Mouse (Mus musculus) embryonic facial prominence, embryonic 11.5 days (tissue): ENCODE measurements at regions not wholly inside any gene's neighbourhood (a gene's known extent, or its start where the extent isn't known, plus 50 kb on each side); places are given as distances from the start of the nearest gene placed in this dataset.

Source experiments
- ATAC-seq: fragments of 200-750 bp; cut with Nextera tagmentation; replicated peaks from 2 replicates; pipeline ENCODE4 v1.8.0; 2017; ENCODE audit warnings: low read depth; ENCODE audit not compliant: insufficient number of reproducible peaks, low FRiP score, low TSS enrichment
- DNase-seq: peaks from one replicate; pipeline ENCODE4 v3.0.0-alpha.2; 2015; ENCODE audit warnings: low spot score
- H3K27ac ChIP-seq: fragments of 300-500 bp; sonication (generic); replicated peaks from 2 replicates; pipeline ENCODE4 v1.5.1; 2014; ENCODE audit warnings: mild to moderate bottlenecking, low read depth, low read length, control low read depth
- H3K27me3 ChIP-seq: fragments of 300-500 bp; sonication (generic); 2 replicates; pipeline ENCODE4 v1.6.1; 2014; ENCODE audit warnings: mild to moderate bottlenecking, low read length, moderate library complexity, mixed read lengths; ENCODE audit not compliant: control insufficient read depth, insufficient read depth
- H3K36me3 ChIP-seq: fragments of 300-500 bp; sonication (generic); replicated peaks from 2 replicates; pipeline ENCODE4 v1.6.1; 2014; ENCODE audit warnings: low read depth, mild to moderate bottlenecking, low read length, moderate library complexity, mixed read lengths; ENCODE audit not compliant: control insufficient read depth, insufficient read depth
- H3K4me1 ChIP-seq: fragments of 300-500 bp; sonication (generic); 2 replicates; pipeline ENCODE4 v1.6.1; 2014; ENCODE audit warnings: low read length, mixed read lengths; ENCODE audit not compliant: control insufficient read depth, insufficient read depth
- H3K4me2 ChIP-seq: fragments of 300-500 bp; sonication (generic); 2 replicates; pipeline ENCODE4 v1.6.1; 2014; ENCODE audit warnings: low read depth, mild to moderate bottlenecking, control low read depth, low read length, moderate library complexity
- H3K4me3 ChIP-seq: fragments of 300-500 bp; sonication (generic); 2 replicates; pipeline ENCODE4 v1.5.1; 2014; ENCODE audit warnings: low read depth, low read length, control low read depth
- H3K9ac ChIP-seq: fragments of 300-500 bp; sonication (generic); replicated peaks from 2 replicates; pipeline ENCODE4 v1.6.1; 2014; ENCODE audit warnings: mild to moderate bottlenecking, control low read depth, low read length
- H3K9me3 ChIP-seq: fragments of 300-500 bp; sonication (generic); replicated peaks from 2 replicates; pipeline ENCODE4 v1.6.1; 2016; ENCODE audit warnings: mild to moderate bottlenecking, low read length, inconsistent platforms, mixed read lengths; ENCODE audit not compliant: control insufficient read depth
- WGBS: fragments of 180-500 bp; shearing (Covaris S2); extraction: QIAGEN DNeasy Blood & Tissue Kit; methylation state at CpG from one replicate; pipeline ENCODE4 v1.1.7; 2014; 5-methylcytosine and 5-hydroxymethylcytosine counted together

- peak overlapping the region; percentile 19 for H3K4me3 ChIP-seq
- peak overlapping the region; percentile 50 for H3K9ac ChIP-seq
- H3K9me3 ChIP-seq = no peaks in the 10 kb centered on the region
- DNase-seq = peak; percentile 55
- peak overlapping the region; percentile 50 for H3K4me2 ChIP-seq
- no peak for ATAC-seq
- peaks cover 3% of the 10 kb centered on the region for H3K4me1 ChIP-seq
- H3K36me3 ChIP-seq = no peaks in the 10 kb centered on the region
- WGBS = 9% methylated on average over 21 of the region's 21 CpGs
- H3K27ac ChIP-seq = peak overlapping the region; percentile 54
- H3K27me3 ChIP-seq = no peaks in the 10 kb centered on the region
These were observed 114.2 kb upstream of the Ccnd2 start for GRCm38 (mm10) chr6:127265901-127266812.

- Histone ChIP-seq H3K4me1 (peaks cover 3% of the 10 kb centered on the region), H3K4me2 (no peak overlapping the region; the same call in 1 of the 2 replicates), H3K36me3 (no peaks in the 10 kb centered on the region), H3K9me3 (no peaks in the 10 kb centered on the region), H3K9ac (no peak overlapping the region), H3K4me3 (peak overlapping the region; percentile 19; the same call in 1 of the 2 replicates), H3K27me3 (no peaks in the 10 kb centered on the region), H3K27ac (no peak overlapping the region)
- ATAC-seq (no peak), DNase-seq (peak; percentile 52)
- WGBS = 39% methylated on average over 10 of the region's 10 CpGs
These were observed 114.8 kb upstream of the Ccnd2 start for GRCm38 (mm10) chr6:127266813-127267165.

GRCm38 (mm10) chr6:127269021-127269420, 117.0 kb upstream of the Ccnd2 start:
- H3K27me3 ChIP-seq = no peaks in the 10 kb centered on the region
- ATAC-seq = no peak
- 69% methylated on average over 4 of the region's 4 CpGs for WGBS

GRCm38 (mm10) chr6:127269525-127270044, 117.6 kb upstream of the Ccnd2 start:
- Histone ChIP-seq H3K36me3 (no peaks in the 10 kb centered on the region), H3K9me3 (no peaks in the 10 kb centered on the region), H3K4me1 (peaks cover 3% of the 10 kb centered on the region), H3K4me2 (no peak overlapping the region), H3K27ac (no peak overlapping the region), H3K27me3 (no peaks in the 10 kb centered on the region), H3K9ac (no peak overlapping the region), H3K4me3 (no peak overlapping the region)
- WGBS = 68% methylated on average over 7 of the region's 7 CpGs
- ATAC-seq = no peak
- no peak for DNase-seq

More at GRCm38 (mm10) chr6:127269021-127269420, 117.0 kb upstream of the Ccnd2 start:
- no peak overlapping the region for H3K27ac ChIP-seq
- no peak overlapping the region for H3K4me2 ChIP-seq
- H3K4me1 ChIP-seq = peaks cover 3% of the 10 kb centered on the region
- no peak overlapping the region for H3K9ac ChIP-seq
- no peak for DNase-seq
- H3K9me3 ChIP-seq = no peaks in the 10 kb centered on the region
- no peaks in the 10 kb centered on the region for H3K36me3 ChIP-seq
- H3K4me3 ChIP-seq = no peak overlapping the region

GRCm38 (mm10) chr6:127270774-127271173, 118.8 kb upstream of the Ccnd2 start:
- no peak for ATAC-seq
- WGBS = 88% methylated on average over 9 of the region's 9 CpGs
- no peak overlapping the region for H3K27ac ChIP-seq

GRCm38 (mm10) chr6:127271418-127271817, 119.4 kb upstream of the Ccnd2 start:
- H3K4me3 ChIP-seq = no peak overlapping the region
- 97% methylated on average over 3 of the region's 3 CpGs for WGBS
- H3K36me3 ChIP-seq = no peaks in the 10 kb centered on the region
- DNase-seq (no peak), ATAC-seq (no peak)
- H3K9ac ChIP-seq = no peak overlapping the region
- H3K4me1 ChIP-seq = peaks cover 2% of the 10 kb centered on the region
- H3K9me3 ChIP-seq = no peaks in the 10 kb centered on the region
- no peak overlapping the region for H3K27ac ChIP-seq
- no peaks in the 10 kb centered on the region for H3K27me3 ChIP-seq
- no peak overlapping the region for H3K4me2 ChIP-seq

More at GRCm38 (mm10) chr6:127270774-127271173, 118.8 kb upstream of the Ccnd2 start:
- Histone ChIP-seq H3K9me3 (no peaks in the 10 kb centered on the region), H3K27me3 (no peaks in the 10 kb centered on the region), H3K4me2 (no peak overlapping the region), H3K9ac (no peak overlapping the region), H3K4me1 (peaks cover 3% of the 10 kb centered on the region), H3K36me3 (no peaks in the 10 kb centered on the region), H3K4me3 (no peak overlapping the region)
- DNase-seq = no peak

- Histone ChIP-seq H3K27me3 (no peaks in the 10 kb centered on the region), H3K9me3 (no peaks in the 10 kb centered on the region), H3K4me3 (no peak overlapping the region), H3K36me3 (no peaks in the 10 kb centered on the region), H3K4me2 (no peak overlapping the region), H3K4me1 (no peaks in the 10 kb centered on the region), H3K9ac (no peak overlapping the region), H3K27ac (no peak overlapping the region)
- no peak for ATAC-seq
- no peak for DNase-seq
- WGBS = 59% methylated on average over 7 of the region's 7 CpGs
These were observed 120.6 kb upstream of the Ccnd2 start for GRCm38 (mm10) chr6:127272630-127273029.
